Mouse (Mus musculus) left cerebral cortex, postnatal 10 days (tissue): Measurements from ENCODE around the gene Mrc1. TPM values are rescaled to one million over a fixed set of nuclear protein-coding genes. Genes with fewer than 3 reads are reported as not detected.
"Not testable (repeated sequence)": the region's sequence is repeated elsewhere in the genome, so short reads cannot be mapped to it uniquely, and the experiment has no call there.

Experiments used
- DNase-seq, 2 experiments: peaks; one replicate each; pipeline ENCODE4 v3.0.0; 2021 to 2022; ENCODE audit warnings: low spot score in 2 of 2, mixed read lengths in 1 of 2; ENCODE audit errors: extremely low spot score in 1 of 2
- intact Hi-C: fragments of 180-260 bp; cut with DNase I; formaldehyde crosslinking; loops from one replicate; pipeline ENCODE4 v1.15.1; 2025
- total RNA-seq, 2 experiments: library from RNA; stranded (reverse); gene quantifications; 2 replicates each; pipeline ENCODE4 v1.2.3; 2021

The Mrc1 gene
- total RNA-seq, result 1 to 10 TPM; 7.6 to 8.3 TPM

GRCm38 (mm10) chr2:14229149-14229548 is at the start of gene Mrc1:
Gene Mrc1, plus strand, starts transcription at chr2:14229392.
- intact Hi-C loops, result no loop called here
- DNase-seq, result no peak

- intact Hi-C loops, result no loop called here
- no peak for DNase-seq
These were observed 44.8 kb upstream of the Mrc1 start for GRCm38 (mm10) chr2:14184375-14184774.

GRCm38 (mm10) chr2:14190684-14191083 is 38.5 kb upstream of the Mrc1 start:
- DNase-seq, result no peak
- intact Hi-C loops, result no loop called here

GRCm38 (mm10) chr2:14191601-14192000 is 37.6 kb upstream of the Mrc1 start:
- no peak for DNase-seq
- intact Hi-C loops, result no loop called here

GRCm38 (mm10) chr2:14192046-14192445 is 37.1 kb upstream of the Mrc1 start:
- DNase-seq, result no peak
- intact Hi-C loops, result no loop called here

- intact Hi-C loops, DNase-seq: not testable (repeated sequence)
These were observed 30.8 kb upstream of the Mrc1 start for GRCm38 (mm10) chr2:14198325-14198903.

- DNase-seq, result peak; percentile 5 to 16
- intact Hi-C loops, result no loop called here
These were observed 29.6 kb upstream of the Mrc1 start for GRCm38 (mm10) chr2:14199621-14200020.

- DNase-seq, intact Hi-C loops: not testable (repeated sequence)
These were observed 28.2 kb upstream of the Mrc1 start for GRCm38 (mm10) chr2:14200879-14201445.

DNA sequence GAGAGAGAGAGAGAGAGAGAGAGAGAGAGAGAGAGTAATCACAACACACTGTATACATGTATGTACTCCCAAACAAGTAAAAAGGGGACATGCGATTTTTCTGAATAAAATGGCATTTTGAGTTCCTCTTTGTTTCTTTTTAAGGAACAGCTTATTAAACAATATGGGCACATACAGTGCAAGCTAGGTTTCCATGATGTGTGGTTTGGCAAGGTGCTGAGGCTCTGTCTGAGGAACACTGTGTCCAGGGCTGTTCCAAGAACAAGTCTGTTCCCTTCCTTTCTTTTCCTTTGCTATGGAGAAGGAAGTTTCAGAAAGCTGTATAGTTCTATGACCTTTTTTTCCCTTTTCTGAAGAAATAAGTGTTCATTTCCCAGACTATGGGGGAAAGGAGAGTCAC is 24.9 kb upstream of the Mrc1 start:
- DNase-seq, result no peak
- intact Hi-C loops, result no loop called here

- intact Hi-C loops, result no loop called here
These were observed 22.4 kb upstream of the Mrc1 start for GRCm38 (mm10) chr2:14206798-14207197.

DNA sequence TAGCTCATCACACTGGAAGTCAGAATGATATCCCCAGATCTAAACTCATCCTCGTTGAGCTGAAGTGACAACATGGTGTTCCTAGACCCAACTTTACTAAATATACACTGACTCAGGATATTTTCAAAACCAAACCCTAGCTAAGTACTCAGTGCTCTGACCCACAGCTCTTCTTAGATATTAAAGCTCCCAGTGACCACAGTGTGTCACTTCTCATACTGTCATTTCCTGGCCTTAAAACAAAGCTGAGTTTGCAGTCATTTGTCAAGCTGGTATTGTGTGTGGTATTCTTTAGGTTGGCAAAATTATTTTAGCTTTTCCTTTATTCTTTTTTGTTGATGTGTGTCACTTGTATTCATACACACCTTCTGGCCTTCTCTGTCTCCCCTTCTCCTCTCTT is 18.5 kb upstream of the Mrc1 start:
- intact Hi-C loops, result no loop called here
- DNase-seq, result no peak

More at GRCm38 (mm10) chr2:14206798-14207197, 22.4 kb upstream of the Mrc1 start:
- DNase-seq, result no peak

DNA sequence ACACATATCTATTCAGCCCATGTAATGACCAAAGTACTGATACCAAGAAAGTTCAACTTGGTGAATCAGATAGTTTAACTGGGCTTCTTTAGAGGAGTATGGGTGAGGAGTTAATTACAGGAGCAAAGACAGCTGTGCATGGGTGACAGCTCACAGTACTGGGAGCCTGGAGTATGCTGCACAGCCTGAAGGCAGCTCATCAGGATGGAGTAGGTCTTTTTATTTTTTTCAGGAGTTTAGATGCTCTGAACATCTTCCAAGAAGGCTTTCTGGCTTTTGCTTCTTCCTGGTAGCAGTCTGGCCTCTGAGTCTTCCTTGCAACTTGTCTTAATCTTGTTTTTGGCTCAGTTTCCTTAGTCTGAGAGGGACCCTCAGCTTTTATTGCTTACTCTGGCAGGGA is 17.6 kb upstream of the Mrc1 start:
- intact Hi-C loops, result no loop called here
- DNase-seq, result no peak

- intact Hi-C loops, result no loop called here
- no peak for DNase-seq
These were observed 14.4 kb upstream of the Mrc1 start for GRCm38 (mm10) chr2:14214764-14215163.

DNA sequence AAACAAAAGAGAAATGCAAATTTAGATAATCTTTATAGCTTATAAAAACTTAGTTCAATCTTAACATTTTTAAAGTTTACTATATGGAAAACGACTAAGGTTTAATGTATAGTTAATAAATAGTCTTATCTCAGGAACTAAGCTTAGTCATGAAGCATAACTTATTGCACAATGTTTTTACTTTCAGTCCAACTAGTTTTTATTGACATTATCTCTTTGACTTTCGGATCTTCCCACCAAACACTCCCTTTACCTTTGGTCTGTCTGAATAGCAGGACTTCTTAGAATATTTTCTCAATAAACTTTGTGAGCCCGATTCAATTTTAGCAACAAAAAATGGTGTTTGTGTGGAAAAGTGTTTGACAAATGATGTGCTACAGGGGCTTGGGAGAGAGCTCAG is 12.5 kb upstream of the Mrc1 start:
- DNase-seq, result no peak
- intact Hi-C loops, result no loop called here

GRCm38 (mm10) chr2:14218126-14218525 is 11.1 kb upstream of the Mrc1 start:
- intact Hi-C loops, result no loop called here
- no peak for DNase-seq

DNA sequence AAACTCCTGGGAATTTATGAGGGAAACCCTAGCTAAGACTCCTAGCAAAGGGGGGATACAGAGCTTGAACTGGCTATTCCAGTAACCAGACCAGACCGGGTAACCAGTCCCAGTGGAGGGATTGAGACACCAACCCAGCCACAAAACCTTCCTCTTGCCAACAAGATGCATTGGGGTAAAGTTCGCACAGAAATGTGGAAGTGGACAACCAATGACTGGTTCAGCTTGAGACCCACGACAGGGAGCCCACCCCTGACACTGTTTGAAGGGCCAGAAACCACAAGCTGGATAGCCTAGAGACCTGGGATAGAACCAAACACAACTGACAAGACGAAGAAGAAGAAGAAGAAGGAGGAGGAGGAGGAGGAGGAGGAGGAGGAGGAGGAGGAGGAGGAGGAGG is 4.8 kb upstream of the Mrc1 start:
- intact Hi-C loops, result no loop called here

GRCm38 (mm10) chr2:14228495-14228894 is 697 bp upstream of the Mrc1 start:
- intact Hi-C loops, result no loop called here
- DNase-seq, result no peak

More for the DNA sequence above, 4.8 kb upstream of the Mrc1 start:
- no peak for DNase-seq

GRCm38 (mm10) chr2:14229979-14230378 is 787 bp downstream of the Mrc1 start:
- intact Hi-C loops, result no loop called here
- no peak for DNase-seq

DNA sequence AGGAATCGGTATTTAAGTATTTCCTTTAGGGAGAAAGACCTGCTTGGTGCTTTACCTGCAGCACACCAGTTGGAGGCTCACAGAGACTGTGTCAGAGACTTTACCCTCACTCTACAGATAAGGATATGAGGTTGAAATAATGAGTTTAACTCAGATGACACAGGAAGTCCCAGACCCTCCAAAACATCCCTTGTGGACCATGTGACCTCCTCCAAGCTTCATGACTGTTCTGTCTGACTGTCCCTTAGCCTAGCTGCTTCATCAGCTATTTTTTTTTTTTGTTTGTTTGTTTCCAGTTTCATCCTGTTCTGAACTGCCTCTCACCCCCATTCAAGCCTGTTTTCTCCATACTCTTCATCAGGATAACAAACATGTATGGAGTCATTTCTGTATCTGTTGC is 3.7 kb downstream of the Mrc1 start:
- no peak for DNase-seq
- intact Hi-C loops, result no loop called here

- intact Hi-C loops, result no loop called here
- no peak for DNase-seq
These were observed 4.8 kb downstream of the Mrc1 start for GRCm38 (mm10) chr2:14233983-14234382.

DNA sequence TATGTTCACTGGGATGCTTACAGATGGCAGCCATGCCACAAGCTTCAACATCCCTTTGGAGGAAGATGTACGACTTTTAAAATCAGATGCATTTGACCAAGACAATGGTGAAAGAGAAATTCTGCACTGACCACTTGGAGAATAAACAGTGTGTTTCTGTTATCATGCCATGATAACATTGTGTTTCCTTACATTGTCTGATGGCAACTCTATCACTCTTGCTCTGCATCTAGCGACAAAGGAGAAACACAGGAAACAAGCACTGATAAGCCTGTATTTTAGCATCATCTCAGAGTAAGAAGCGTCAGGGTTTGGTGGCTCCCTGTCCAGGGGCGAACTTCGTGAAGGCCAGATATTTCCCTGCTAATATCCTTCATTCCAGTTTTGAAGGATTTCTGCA is 6.1 kb downstream of the Mrc1 start:
- no peak for DNase-seq
- intact Hi-C loops, result no loop called here
